Mouse (Mus musculus) embryo, embryonic 11.5 days (tissue): ENCODE data around the gene Tbc1d24.
"Not testable (repeated sequence)": the region's sequence is repeated elsewhere in the genome, so short reads cannot be mapped to it uniquely, and the experiment has no call there.

Source experiments
- DNase-seq: peaks from one replicate; pipeline ENCODE4 v3.0.0-alpha.2; 2012; ENCODE audit warnings: low read depth, low spot score

Tbc1d24 gene

DNA sequence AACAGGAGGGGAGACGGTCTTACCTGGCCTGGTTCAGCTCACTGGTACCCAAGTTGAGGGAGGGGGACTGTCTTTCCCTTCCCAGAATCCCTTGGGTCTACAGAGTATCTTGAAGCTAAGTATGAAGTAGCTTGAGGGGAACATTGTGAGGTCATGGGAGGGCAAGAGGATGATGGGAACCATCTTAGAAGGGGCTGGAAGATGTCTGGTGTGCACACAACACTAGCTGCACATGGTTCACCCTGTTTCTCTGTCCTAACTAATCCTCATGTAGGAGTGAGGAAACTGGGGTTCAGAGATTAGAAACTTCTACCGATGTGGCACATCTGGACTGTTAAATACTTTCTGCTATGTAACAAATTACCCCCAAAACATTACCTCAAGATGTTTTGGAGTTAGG is 54.5 kb downstream of the Tbc1d24 start, which contains the start of gene Pdpk1:
Gene Pdpk1, minus strand, starts transcription at position 101 of the 400 bp plus-strand sequence.
- DNase-seq: no peak

- no peak for DNase-seq
Measured at GRCm38 (mm10) chr17:24149421-24149820, 55.9 kb downstream of the Tbc1d24 start.

DNA sequence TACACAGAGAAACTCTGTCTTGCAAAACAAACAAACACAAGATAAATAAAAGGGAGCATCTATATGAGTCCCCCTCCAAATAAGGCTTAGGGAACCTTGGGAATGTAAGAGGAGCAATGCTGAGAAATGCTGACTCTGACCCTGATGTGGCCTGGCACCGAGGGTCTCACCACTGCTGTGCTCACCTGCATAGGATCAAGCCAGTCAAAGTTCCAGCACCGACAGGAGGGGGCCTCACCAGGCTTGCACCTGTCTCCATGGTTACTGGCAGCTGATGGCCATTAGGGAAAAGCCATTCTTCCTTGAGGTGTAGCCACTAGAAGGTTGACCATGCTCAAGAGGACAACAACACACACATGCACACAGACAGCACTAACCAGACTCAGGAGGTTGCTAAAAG is 62.5 kb downstream of the Tbc1d24 start:
- DNase-seq: no peak

DNA sequence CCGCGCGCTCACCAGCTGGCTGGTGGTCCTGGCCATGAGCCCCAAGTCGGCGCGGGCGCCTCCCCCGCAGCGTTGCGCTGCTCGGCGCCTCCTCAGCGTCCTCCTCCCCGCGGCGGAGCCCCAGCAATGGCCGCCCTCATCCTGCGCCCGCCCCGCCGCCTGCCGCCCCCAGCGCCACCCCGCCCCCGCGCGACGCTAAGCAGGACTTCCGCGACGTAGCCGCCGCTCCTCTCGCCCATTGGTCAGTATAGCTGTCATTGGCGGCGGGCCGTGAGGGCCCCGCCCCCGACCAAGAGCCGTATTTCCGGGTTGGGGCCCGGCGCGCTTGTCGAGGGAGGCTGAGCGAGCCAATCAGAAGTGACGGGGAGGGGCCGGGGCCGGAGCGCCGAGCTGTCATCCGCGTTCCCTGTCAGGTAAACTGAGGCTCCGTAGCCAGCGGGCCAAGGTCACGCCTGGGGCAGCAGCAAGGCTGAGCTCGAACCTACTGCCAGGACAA is 63.9 kb downstream of the Tbc1d24 start:
- peak; percentile 95 for DNase-seq

GRCm38 (mm10) chr17:24140845-24141424 is 64.4 kb downstream of the Tbc1d24 start:
- no peak for DNase-seq

DNA sequence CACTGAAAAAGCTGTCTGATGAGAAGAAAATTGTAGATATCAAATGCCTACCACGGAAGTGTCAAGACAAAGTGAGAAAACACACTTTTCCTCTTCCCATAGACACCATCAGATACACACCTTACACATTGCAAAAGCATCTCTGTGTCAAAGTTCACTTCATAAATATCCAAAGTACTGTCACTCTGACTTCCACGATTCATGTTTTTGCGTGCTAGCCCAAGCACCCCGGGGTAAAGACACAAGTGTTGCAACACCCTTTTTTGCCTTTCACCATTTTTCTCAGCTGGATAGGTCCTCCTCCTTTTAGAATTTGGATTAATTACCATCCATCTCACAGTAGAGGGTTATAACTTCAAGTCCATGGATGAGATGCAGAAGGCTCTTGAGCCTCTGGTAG is 65.4 kb downstream of the Tbc1d24 start:
- no peak for DNase-seq

DNA sequence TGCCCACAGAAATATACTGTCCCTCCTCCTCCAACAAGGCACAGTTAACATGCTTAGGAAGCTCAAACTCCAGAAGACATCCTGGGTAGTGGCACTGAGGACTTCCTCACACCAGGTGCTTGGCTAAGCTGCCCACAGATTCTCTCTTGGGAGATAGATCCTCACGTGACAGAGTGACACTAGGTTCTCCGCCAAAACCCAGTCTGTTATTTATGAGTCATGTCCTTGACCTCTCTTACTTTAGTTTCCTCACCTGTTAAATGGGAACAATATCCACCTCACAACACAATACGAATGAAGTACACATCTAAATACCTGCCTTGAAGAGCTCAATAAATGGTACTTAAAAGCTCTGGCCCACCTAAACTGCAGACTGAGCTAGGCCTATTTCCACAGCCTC is 66.1 kb downstream of the Tbc1d24 start:
- no peak for DNase-seq

- DNase-seq: no peak
Measured at GRCm38 (mm10) chr17:24137226-24137880, 68.0 kb downstream of the Tbc1d24 start.

GRCm38 (mm10) chr17:24134062-24134461 is 71.3 kb downstream of the Tbc1d24 start:
- no peak for DNase-seq

DNA sequence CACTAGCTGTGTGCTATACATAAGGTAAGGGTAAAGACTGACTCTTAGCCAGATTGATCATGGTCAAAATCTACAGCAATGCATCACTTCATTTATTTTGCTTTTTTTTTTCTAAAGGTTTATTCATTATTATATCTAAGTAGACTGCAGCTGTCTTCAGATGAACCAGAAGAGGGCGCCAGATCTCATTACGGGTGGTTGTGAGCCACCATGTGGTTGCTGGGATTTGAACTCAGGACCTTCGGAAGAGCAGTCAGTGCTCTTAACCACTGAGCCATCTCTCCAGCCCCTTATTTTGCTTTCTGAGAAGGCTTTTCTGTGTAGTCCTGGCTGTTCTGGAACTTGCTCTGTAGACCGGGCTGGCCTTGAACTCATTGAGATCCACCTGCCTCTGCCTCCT is 72.4 kb downstream of the Tbc1d24 start:
- not testable (repeated sequence) for DNase-seq

GRCm38 (mm10) chr17:24131570-24131969 is 73.8 kb downstream of the Tbc1d24 start:
- DNase-seq: no peak

- not testable (repeated sequence) for DNase-seq
Measured at GRCm38 (mm10) chr17:24129246-24129645, 76.1 kb downstream of the Tbc1d24 start.

- DNase-seq: no peak
Measured at GRCm38 (mm10) chr17:24127592-24127991, 77.8 kb downstream of the Tbc1d24 start.

- DNase-seq: no peak
Measured at GRCm38 (mm10) chr17:24126801-24127200, 78.6 kb downstream of the Tbc1d24 start.
